11 mouse cellular contexts compared by ENCODE assay signal in genomic region chr4:42998022-42998421, GRCm38 (mm10). TPM values are rescaled to one million over a fixed set of nuclear protein-coding genes. Genes with fewer than 3 reads are reported as not detected.
A peak's percentile ranks its signal among the peaks of the same experiment; 100 is the strongest.
DNase-seq lines count a peak whose midpoint lies in the region; ATAC-seq and TF ChIP-seq lines count a peak whose summit lies in the region.
"Had no signal": no experiment of that assay in that cellular context is flagged by ENCODE, and none has a peak within 500 bp of the region (broad histone marks: within the 10 kb centered on the region; RNA-seq: fewer than 3 reads in every experiment).

No protein-coding gene starts in this region.

- H3K9ac ChIP-seq in ES-Bruce4 (ENCODE audit: low read depth, poor library complexity, severe bottlenecking) = peak overlapping the region; percentile 88
- H3K9ac ChIP-seq in liver, postnatal 0 days (replicated peaks) = peak overlapping the region; percentile 98

- H3K27ac ChIP-seq in gastrocnemius, adult 2 months = peak overlapping the region; percentile 99
- no peak overlapping the region; the same call in 1 of the 2 replicates for H3K27ac ChIP-seq in ES-Bruce4 (ENCODE audit: insufficient read depth, low read length)
- no peak overlapping the region for H3K27ac ChIP-seq in hindbrain, embryonic 10.5 days
- no peak overlapping the region for H3K27ac ChIP-seq in liver, postnatal 0 days (ENCODE audit: low read depth)

- no peaks in the 10 kb centered on the region for H3K4me1 ChIP-seq in ES-Bruce4 (ENCODE audit: control insufficient read depth, insufficient read depth, low read length)
- H3K4me1 ChIP-seq in hindbrain, embryonic 10.5 days (replicated peaks) = peaks cover 28% of the 10 kb centered on the region
- peaks cover 19% of the 10 kb centered on the region for H3K4me1 ChIP-seq in liver, postnatal 0 days (ENCODE audit: insufficient read depth)

- peaks cover 36% of the 10 kb centered on the region for H3K36me3 ChIP-seq in ES-Bruce4 (ENCODE audit: control insufficient read depth, insufficient read depth, low read length, poor library complexity, severe bottlenecking)
- peaks cover 62% of the 10 kb centered on the region for H3K36me3 ChIP-seq in hindbrain, embryonic 10.5 days
- peaks cover 29% of the 10 kb centered on the region for H3K36me3 ChIP-seq in liver, postnatal 0 days (replicated peaks; ENCODE audit: insufficient read depth, low read length)

- no peak for TF ChIP-seq POLR2A in ES-Bruce4 (IDR thresholded peaks at IDR 0.05; ENCODE audit: insufficient read depth, low read length)

- no peak for TF ChIP-seq CTCF in gastrocnemius, adult 2 months (IDR thresholded peaks at IDR 0.05)
- TF ChIP-seq CTCF in ES-Bruce4 (IDR thresholded peaks at IDR 0.05; ENCODE audit: low read depth, low read length) = no peak
- no peak for TF ChIP-seq CTCF in liver, postnatal 0 days (IDR thresholded peaks at IDR 0.05; ENCODE audit: low read depth)

- no peak for ATAC-seq in liver, postnatal 0 days
- no peak for ATAC-seq in CD4-positive, CD25-positive, alpha-beta regulatory T cell, adult 4 months

- 77% methylated on average over 2 of the region's 2 CpGs for WGBS in hindbrain, embryonic 10.5 days
- WGBS in liver, postnatal 0 days (ENCODE audit: insufficient replicate concordance) = 47% methylated on average over 2 of the region's 2 CpGs

- H3K9me3 ChIP-seq in ES-Bruce4 (replicated peaks; ENCODE audit: control insufficient read depth, insufficient read depth, low read length, poor library complexity, severe bottlenecking) = no peaks in the 10 kb centered on the region
- no peaks in the 10 kb centered on the region for H3K9me3 ChIP-seq in hindbrain, embryonic 10.5 days
- no peaks in the 10 kb centered on the region for H3K9me3 ChIP-seq in liver, postnatal 0 days (ENCODE audit: low read length)

- H3K4me2 ChIP-seq in liver, postnatal 0 days (ENCODE audit: low read depth, low read length) = peak overlapping the region; percentile 78

- H3K4me3 ChIP-seq in gastrocnemius, adult 2 months = peak overlapping the region; percentile 98
- H3K4me3 ChIP-seq in ES-Bruce4 (ENCODE audit: low read depth, low read length) = no peak overlapping the region
- H3K4me3 ChIP-seq in hindbrain, embryonic 10.5 days = peak overlapping the region; percentile 87
- peak overlapping the region; percentile 95; the same call in 1 of the 2 replicates for H3K4me3 ChIP-seq in liver, postnatal 0 days (ENCODE audit: low read depth, low read length)

- intact Hi-C loops in gastrocnemius, adult 2 months (cut with DNase I) = no loop called here
- intact Hi-C loops in gastrocnemius, postnatal 14 days (cut with DNase I; ENCODE audit: low total_unique reads) = no loop called here

- no peak for DNase-seq in gastrocnemius, adult 2 months
- DNase-seq in gastrocnemius, postnatal 14 days = no peak
- DNase-seq in hindbrain, embryonic 10.5 days (ENCODE audit: low spot score) = no peak
- no peak for DNase-seq in liver, postnatal 0 days
- no peak for DNase-seq in thymus, postnatal 25 days
- no peak for DNase-seq in kidney, postnatal 10 days
- DNase-seq: adrenal gland, postnatal 25 days had no signal

- H3K27me3 ChIP-seq in ES-Bruce4 (ENCODE audit: control insufficient read depth, insufficient read depth, low read length, poor library complexity, severe bottlenecking) = no peaks in the 10 kb centered on the region
- no peaks in the 10 kb centered on the region for H3K27me3 ChIP-seq in hindbrain, embryonic 10.5 days (ENCODE audit: insufficient read depth, poor library complexity, severe bottlenecking)
- H3K27me3 ChIP-seq in liver, postnatal 0 days (ENCODE audit: insufficient read depth, low read length) = no peaks in the 10 kb centered on the region

- no peak for TF ChIP-seq EP300 in ES-Bruce4 (IDR thresholded peaks at IDR 0.05; ENCODE audit: insufficient read depth, low read depth, low read length)
- no peak for TF ChIP-seq EP300 in liver, postnatal 0 days (IDR thresholded peaks at IDR 0.05; ENCODE audit: low read depth)

RNA-seq across cellular contexts. Expression of gene Vcp, which starts 2.3 kb away (rescaled TPM):
- total RNA-seq in gastrocnemius, adult 2 months (2021) = 100 to 1,000 TPM; 229 to 272 TPM
- total RNA-seq in gastrocnemius, postnatal 14 days (2021) = 100 to 1,000 TPM; 260 to 262 TPM
- 384 and 390 TPM in 2 replicates for polyA plus RNA-seq in ES-Bruce4 (2011; ENCODE audit: insufficient read depth, insufficient read length, low read depth, missing spikeins)
- polyA plus RNA-seq in hindbrain, embryonic 10.5 days (2016; fragmentation: Nextera tagmentation; extraction: Ambion mirVana) = 600 and 640 TPM in 2 replicates
- 127 and 145 TPM in 2 replicates for polyA plus RNA-seq in liver, postnatal 0 days (2015; fragmentation: Nextera tagmentation; extraction: Ambion mirVana)
- polyA plus RNA-seq in CD4-positive, CD25-positive, alpha-beta regulatory T cell, adult 4 months (2017; shearing (Covaris generic)) = 100 to 1,000 TPM; 164 to 202 TPM

RNA-seq across cellular contexts. Expression of gene Fancg, which starts 12.3 kb away (rescaled TPM):
- total RNA-seq in gastrocnemius, adult 2 months (2021) = 1 to 10 TPM in 1 of 2 experiments, under 1 TPM in 1; 0.84 to 1.2 TPM
- total RNA-seq in gastrocnemius, postnatal 14 days (2021) = 1 to 10 TPM; 2.2 to 2.6 TPM
- 12.8 and 13.8 TPM in 2 replicates for polyA plus RNA-seq in ES-Bruce4 (2011; ENCODE audit: insufficient read depth, insufficient read length, low read depth, missing spikeins)
- polyA plus RNA-seq in hindbrain, embryonic 10.5 days (2016; fragmentation: Nextera tagmentation; extraction: Ambion mirVana) = 23.2 and 25.5 TPM in 2 replicates
- polyA plus RNA-seq in liver, postnatal 0 days (2015; fragmentation: Nextera tagmentation; extraction: Ambion mirVana) = 4.5 and 5.5 TPM in 2 replicates
- 10 to 100 TPM; 23.3 to 38.7 TPM for polyA plus RNA-seq in CD4-positive, CD25-positive, alpha-beta regulatory T cell, adult 4 months (2017; shearing (Covaris generic))

RNA-seq across cellular contexts. Expression of gene Pigo, which starts 27.6 kb away (rescaled TPM):
- 10 to 100 TPM in 1 of 2 experiments, 1 to 10 TPM in 1; 4.9 to 10.2 TPM for total RNA-seq in gastrocnemius, adult 2 months (2021)
- 1 to 10 TPM; 5.4 to 6.5 TPM for total RNA-seq in gastrocnemius, postnatal 14 days (2021)
- 22.3 and 25.5 TPM in 2 replicates for polyA plus RNA-seq in ES-Bruce4 (2011; ENCODE audit: insufficient read depth, insufficient read length, low read depth, missing spikeins)
- 20.3 and 23.2 TPM in 2 replicates for polyA plus RNA-seq in hindbrain, embryonic 10.5 days (2016; fragmentation: Nextera tagmentation; extraction: Ambion mirVana)
- polyA plus RNA-seq in liver, postnatal 0 days (2015; fragmentation: Nextera tagmentation; extraction: Ambion mirVana) = 7.6 and 8.3 TPM in 2 replicates
- 10 to 100 TPM; 12.1 to 34.1 TPM for polyA plus RNA-seq in CD4-positive, CD25-positive, alpha-beta regulatory T cell, adult 4 months (2017; shearing (Covaris generic))

RNA-seq across cellular contexts. Expression of gene 1700022I11Rik, which starts 28.6 kb away (rescaled TPM):
- total RNA-seq in gastrocnemius, adult 2 months (2021) = not detected
- total RNA-seq in gastrocnemius, postnatal 14 days (2021) = not detected
- not detected in 2 replicates for polyA plus RNA-seq in ES-Bruce4 (2011; ENCODE audit: insufficient read depth, insufficient read length, low read depth, missing spikeins)
- 0.75 and 0.95 TPM in 2 replicates for polyA plus RNA-seq in hindbrain, embryonic 10.5 days (2016; fragmentation: Nextera tagmentation; extraction: Ambion mirVana)
- polyA plus RNA-seq in liver, postnatal 0 days (2015; fragmentation: Nextera tagmentation; extraction: Ambion mirVana) = 0.17 TPM in 1 of 2 replicates, not detected in the other
- under 1 TPM in 1 of 2 experiments, not detected in 1; 0.48 TPM for polyA plus RNA-seq in CD4-positive, CD25-positive, alpha-beta regulatory T cell, adult 4 months (2017; shearing (Covaris generic))
- total RNA-seq: adrenal gland, postnatal 25 days; gastrocnemius, adult 8-10 months; liver, adult 2 months had no signal
- polyA plus RNA-seq: liver, adult 2 months had no signal

RNA-seq across cellular contexts. Expression of gene Stoml2, which starts 33.5 kb away (rescaled TPM):
- total RNA-seq in gastrocnemius, adult 2 months (2021) = 100 to 1,000 TPM in 1 of 2 experiments, 10 to 100 TPM in 1; 87.5 to 108 TPM
- 10 to 100 TPM; 82.9 to 84.8 TPM for total RNA-seq in gastrocnemius, postnatal 14 days (2021)
- polyA plus RNA-seq in ES-Bruce4 (2011; ENCODE audit: insufficient read depth, insufficient read length, low read depth, missing spikeins) = 177 and 187 TPM in 2 replicates
- polyA plus RNA-seq in hindbrain, embryonic 10.5 days (2016; fragmentation: Nextera tagmentation; extraction: Ambion mirVana) = 404 and 440 TPM in 2 replicates
- polyA plus RNA-seq in liver, postnatal 0 days (2015; fragmentation: Nextera tagmentation; extraction: Ambion mirVana) = 114 and 116 TPM in 2 replicates
- 100 to 1,000 TPM; 137 to 170 TPM for polyA plus RNA-seq in CD4-positive, CD25-positive, alpha-beta regulatory T cell, adult 4 months (2017; shearing (Covaris generic))
